Mouse (Mus musculus) embryo, embryonic 11 days (tissue): Measurements from ENCODE around the gene Cbfa2t3.
A peak's percentile ranks its signal among the peaks of the same experiment; 100 is the strongest.
"Not testable (repeated sequence)": the region's sequence is repeated elsewhere in the genome, so short reads cannot be mapped to it uniquely, and the experiment has no call there.

ENCODE experiments used
- DNase-seq: peaks from one replicate; pipeline ENCODE4 v3.0.0-alpha.2; 2015

The Cbfa2t3 gene

GRCm38 (mm10) chr8:122635878-122636802 lies 62.8 kb downstream of the Cbfa2t3 start:
- DNase-seq = no peak

GRCm38 (mm10) chr8:122633205-122633604 lies 65.7 kb downstream of the Cbfa2t3 start:
- DNase-seq = no peak

DNA sequence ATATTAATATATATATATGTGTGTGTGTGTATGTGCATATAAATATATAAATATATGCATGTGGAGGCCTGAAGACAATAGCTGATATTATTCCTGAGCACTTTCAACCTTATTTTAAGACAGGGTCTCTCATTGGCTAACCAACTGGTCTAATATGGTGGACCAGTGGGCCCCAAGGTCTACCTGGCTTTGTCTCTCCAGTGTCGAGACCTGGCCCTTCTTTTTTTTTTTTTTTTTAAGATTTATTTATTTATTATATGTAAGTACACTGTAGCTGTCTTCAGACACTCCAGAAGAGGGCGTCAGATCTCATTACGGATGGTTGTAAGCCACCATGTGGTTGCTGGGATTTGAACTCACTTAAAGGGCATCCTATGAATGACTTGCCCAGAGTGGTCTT lies 66.8 kb downstream of the Cbfa2t3 start:
- DNase-seq = not testable (repeated sequence)

GRCm38 (mm10) chr8:122630696-122631095 lies 68.2 kb downstream of the Cbfa2t3 start:
- no peak for DNase-seq

DNA sequence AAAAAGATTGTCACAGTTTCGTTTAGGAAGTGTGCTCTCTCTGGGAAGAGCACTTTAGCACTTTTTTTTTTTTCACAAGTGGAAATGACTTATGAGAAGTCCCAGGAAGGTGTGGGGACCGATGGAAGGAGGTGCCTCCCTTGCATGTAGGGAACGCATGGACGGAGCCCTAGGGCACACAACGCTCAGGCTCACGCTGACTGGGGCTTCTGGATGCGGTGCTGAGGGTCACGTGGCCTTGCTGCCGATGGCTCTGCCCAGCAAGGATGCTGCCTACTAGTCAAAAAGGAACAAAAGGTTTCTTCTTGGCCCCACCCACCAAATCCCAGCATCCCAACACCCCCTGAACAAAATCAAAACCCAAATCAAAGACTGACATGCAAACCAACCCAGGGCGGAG lies 69.5 kb downstream of the Cbfa2t3 start:
- DNase-seq = no peak

GRCm38 (mm10) chr8:122626896-122627295 lies 72.0 kb downstream of the Cbfa2t3 start:
- no peak for DNase-seq

- DNase-seq = no peak
These were observed 73.1 kb downstream of the Cbfa2t3 start for GRCm38 (mm10) chr8:122625811-122626210.

DNA sequence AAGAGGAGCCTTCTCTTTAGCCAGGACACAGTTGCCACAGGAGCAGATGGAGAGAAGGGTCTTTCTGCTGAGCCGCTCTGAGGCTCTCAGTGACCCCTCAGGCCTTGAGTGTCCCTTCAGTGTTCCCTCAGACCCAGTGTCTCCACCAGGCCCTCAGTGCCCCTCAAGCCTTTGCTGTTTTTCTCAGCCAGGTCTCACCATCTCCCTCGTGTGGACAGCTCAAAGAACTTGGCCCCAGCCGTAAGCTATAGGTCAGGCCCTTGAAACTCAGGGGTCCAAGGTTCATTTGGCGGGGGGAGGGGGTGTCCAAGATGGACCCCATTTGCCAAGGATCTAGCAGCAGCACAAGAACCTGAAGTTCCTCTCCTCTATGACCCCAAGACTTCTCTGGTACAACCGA lies 74.3 kb downstream of the Cbfa2t3 start:
- DNase-seq = no peak

- no peak for DNase-seq
These were observed 74.9 kb downstream of the Cbfa2t3 start for GRCm38 (mm10) chr8:122623844-122624642.

DNA sequence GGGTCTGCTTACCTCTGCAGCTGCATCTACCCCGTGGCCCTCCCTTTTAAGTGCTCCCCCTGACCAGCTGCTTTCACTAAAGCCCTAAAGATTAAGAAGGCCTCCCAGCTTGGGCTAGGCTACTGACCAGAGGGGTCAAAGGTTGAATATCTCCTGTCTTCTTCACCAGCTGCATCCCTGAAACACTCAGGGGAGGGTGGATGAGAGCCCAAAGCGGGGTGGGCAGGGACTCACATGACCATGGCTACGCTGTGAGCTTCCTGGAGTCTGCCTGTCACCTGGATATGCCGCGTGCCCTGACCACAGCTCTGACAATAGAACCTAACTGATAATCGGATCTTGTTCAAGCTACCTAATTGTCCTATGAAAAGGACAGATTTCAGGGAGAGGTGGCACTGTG lies 76.2 kb downstream of the Cbfa2t3 start, which contains the start of gene Pabpn1l:
Pabpn1l (minus strand) TSS at position 13 of the 400 bp plus-strand sequence.
- no peak for DNase-seq

GRCm38 (mm10) chr8:122620446-122620845 lies 78.5 kb downstream of the Cbfa2t3 start:
- no peak for DNase-seq

- no peak for DNase-seq
These were observed 80.1 kb downstream of the Cbfa2t3 start for GRCm38 (mm10) chr8:122618660-122619378.

GRCm38 (mm10) chr8:122617947-122618546 lies 80.9 kb downstream of the Cbfa2t3 start:
- DNase-seq = peak; percentile 84

DNA sequence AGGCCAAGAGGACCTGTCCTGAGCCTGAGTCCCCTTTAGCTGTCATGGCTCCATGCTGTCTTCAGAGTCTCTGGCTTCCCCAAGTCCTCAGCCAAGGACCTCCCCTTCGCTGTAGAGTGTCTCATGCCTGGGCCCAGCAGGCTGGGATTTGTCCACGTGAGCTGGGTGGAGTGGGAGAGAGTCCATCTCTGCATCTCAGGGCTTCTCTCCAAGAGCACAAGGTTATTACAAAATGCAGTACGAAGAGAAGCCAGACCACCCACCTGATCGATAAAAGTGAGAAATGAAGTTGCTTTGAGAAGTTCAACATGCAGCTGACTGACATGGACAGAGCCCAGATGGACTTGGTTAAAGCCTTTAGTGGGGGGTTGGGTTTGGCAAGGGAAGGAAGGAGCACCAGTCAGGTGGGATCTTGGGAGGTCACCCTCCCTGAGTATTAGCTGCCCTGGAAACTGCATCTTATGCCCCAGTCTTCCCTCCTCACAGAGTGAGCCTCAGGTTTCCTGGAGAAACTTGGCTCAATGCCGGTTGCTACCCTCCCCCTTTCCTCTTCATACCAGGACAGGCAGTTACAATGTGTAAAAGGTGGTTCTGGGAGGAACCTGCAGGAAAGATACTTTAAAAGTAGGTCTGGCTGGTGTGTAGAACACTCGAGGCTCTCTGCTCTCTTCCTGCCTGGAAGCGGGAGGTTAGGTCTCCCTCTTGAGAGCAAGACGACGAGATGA lies 82.6 kb downstream of the Cbfa2t3 start:
- no peak for DNase-seq

GRCm38 (mm10) chr8:122611295-122612133 lies 87.4 kb downstream of the Cbfa2t3 start, which contains the start of the genes Galns and Trappc2l:
Galns (minus strand) TSS chr8:122611463.
Trappc2l (plus strand) TSS chr8:122611640.
- peak; percentile 99 for DNase-seq

DNA sequence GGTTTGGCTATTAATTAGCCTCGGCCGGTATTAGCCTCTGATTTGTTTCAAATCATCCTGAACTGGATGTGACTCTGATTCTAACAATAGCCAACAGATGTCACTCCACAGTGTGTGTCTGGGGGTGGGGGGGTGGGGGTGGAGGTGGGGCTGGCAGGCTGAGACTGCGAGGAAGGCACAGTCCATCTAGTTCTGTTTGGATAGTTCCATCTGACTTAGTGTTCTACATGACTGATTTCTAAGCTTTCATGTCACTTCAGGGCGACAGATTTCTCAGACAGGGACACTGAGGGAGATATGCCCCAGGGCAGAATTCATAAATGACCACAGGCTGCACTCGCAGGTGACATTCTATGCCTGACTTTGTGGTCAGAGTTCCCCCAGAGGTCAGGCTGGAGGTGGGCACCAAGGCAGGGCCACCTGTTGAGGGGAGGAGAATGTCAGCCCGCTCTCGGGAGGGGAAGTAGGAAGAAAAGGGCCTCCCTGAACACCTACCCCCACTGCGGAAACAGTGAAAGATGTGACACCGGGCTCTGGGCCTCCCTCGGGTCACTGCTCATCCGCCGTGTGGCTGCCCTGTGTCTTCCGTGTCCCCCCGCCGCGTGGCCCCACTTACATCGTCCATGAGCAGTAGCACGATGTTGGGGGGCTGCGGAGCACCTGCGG lies 88.2 kb downstream of the Cbfa2t3 start:
- no peak for DNase-seq

GRCm38 (mm10) chr8:122610209-122610608 lies 88.7 kb downstream of the Cbfa2t3 start:
- DNase-seq = no peak

DNA sequence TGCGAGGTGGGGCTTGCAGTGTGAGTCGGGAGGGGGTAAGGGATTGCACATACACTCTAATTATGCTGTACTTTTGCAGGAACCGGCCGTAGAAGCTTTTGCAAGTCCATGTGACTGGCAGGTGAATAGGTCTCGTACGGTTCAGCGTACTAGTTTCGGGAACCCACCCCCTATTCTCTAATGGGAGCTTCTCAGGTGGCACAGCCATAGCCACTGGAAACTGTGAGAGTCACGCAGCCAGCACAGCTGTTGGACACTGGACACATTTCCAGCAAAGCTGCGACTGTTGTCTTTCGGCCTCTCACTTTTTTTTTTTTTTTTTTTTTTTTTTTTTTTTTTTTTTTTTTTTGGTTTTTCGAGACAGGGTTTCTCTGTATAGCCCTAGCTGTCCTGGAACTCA lies 92.1 kb downstream of the Cbfa2t3 start:
- no peak for DNase-seq

GRCm38 (mm10) chr8:122605367-122605766 lies 93.5 kb downstream of the Cbfa2t3 start:
- no peak for DNase-seq

DNA sequence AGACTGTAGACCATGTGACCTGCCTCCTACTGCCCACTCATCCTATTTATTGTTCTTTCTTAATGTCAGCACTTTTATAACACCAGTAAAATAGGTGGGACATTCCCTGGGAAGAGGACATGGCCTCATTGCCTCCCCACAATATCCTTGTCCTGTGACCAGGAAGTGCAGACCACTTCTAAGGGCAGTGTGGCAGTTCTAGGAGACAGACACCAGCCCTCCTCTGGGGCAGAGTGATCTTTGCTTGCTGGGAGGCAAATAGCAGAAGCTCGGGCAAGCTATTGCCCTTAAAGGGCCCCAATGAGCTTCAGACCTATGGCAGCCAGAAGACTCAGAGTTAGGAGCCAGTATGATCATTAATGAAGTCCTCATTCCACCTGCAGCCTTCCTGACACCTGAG lies 94.3 kb downstream of the Cbfa2t3 start:
- DNase-seq = no peak
